Mouse (Mus musculus) urinary bladder, postnatal 14 days (tissue): Measurements from ENCODE around the gene Gm38100.

ENCODE experiments used
- DNase-seq: peaks from one replicate; pipeline ENCODE4 v3.0.0; 2021; ENCODE audit warnings: low spot score

Gene Gm38100

GRCm38 (mm10) chr1:175920029-175920428 is at the start of gene Gm38100:
TSS of gene Gm38100 (plus strand) at chr1:175920329.
- DNase-seq: no peak

DNA sequence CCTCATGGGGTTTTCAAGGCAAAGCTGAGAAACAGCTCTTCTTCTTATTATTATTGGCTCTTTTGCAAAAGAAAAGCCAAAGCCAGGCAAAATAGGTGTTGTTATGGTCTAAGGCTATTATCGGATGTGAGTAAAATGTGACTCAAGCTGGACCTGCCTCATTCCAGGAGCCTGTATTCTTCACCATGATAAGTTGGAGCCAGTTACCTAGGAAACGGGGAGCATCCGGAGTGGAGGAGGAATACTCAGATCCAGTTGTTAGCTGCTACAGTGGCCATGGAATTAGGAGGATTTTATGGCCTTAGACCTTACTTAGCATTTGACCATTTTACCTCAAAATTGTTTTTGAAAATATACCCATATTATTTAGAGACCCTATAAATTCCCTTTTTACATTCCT is 49.4 kb upstream of the Gm38100 start:
- DNase-seq: no peak

DNA sequence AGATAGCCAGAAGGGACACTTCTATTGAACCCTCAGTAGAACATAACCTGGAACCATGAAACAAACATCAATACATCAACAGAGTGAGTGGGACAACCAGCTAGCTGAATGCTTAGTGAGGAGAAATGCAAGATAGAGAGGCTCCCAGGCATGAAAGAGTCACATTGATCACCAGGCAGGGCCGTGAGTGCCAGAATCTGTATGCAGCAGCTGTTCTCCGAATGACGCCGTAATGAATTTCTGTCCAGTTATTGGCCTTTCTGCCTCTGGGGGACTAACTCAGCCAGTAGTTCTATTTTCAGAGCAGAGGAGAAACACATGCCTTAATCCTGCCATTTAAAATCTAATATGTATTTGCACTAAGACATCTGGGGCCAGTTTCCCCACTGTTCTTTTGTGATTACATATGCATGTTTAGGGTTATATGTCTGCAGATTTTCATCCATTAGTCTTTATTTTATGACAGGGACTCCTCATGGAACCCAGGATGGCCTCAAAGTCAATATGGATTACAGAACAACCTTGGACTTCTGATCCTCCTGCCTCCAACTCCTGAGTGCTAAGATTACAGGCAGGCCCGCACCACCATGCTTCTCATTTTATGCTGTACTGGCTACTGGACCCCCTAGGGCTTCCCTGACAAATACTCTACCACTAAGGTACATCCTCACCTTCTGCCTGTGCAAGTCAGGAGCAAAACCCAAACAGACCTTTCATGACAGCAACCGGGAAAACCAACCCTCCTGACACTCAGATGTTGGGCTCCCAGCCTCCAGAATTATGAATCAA is 47.9 kb upstream of the Gm38100 start:
- DNase-seq: no peak

DNA sequence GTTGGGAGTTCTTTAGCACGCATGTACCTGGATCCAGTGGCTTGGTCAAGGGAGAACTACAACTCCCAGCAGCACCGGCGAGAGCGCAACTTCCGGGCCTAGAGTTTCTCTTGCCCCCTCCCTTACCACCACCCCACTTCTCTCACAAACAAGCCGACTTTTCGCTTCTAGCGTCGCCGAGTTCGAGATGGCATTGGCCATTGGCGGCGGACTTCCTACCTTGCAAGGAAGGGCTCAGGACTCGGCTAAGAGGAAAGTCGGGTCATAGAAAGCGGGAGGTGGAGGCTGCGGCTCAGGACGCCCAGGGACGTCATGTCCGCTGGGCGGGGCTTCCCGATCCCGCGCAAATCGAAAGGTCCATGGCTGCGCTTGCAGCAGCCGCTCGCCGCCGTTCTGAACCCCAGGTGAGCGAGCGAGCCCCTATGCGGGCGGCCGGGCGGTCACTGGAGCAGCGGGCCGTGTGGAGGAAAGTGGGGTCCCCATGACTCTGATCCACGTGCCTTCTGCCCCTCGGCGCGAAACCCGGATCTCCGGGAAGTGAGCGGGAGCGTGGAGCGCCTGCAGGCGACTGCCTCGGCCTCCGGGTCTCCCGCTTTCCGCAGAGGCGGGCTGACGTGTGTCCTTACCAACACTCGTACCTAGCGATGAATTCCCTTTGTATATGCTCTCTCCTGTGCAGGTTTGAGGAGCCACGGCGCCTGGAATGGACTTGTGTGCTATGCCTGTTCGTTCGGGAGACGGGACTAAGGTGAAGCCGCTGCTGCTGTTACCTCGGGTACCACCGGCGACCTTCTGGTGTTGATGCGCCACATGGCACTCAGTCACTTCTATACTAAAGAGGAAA is 39.5 kb upstream of the Gm38100 start, which contains the start of gene Exo1:
Gene Exo1 (plus strand): TSS at position 129 of the 844 bp plus-strand sequence.
- DNase-seq: peak; percentile 86

GRCm38 (mm10) chr1:175883398-175883797 is 36.7 kb upstream of the Gm38100 start:
- DNase-seq: peak; percentile 23

- DNase-seq: no peak
Measured at GRCm38 (mm10) chr1:175893263-175893662, 26.9 kb upstream of the Gm38100 start.

DNA sequence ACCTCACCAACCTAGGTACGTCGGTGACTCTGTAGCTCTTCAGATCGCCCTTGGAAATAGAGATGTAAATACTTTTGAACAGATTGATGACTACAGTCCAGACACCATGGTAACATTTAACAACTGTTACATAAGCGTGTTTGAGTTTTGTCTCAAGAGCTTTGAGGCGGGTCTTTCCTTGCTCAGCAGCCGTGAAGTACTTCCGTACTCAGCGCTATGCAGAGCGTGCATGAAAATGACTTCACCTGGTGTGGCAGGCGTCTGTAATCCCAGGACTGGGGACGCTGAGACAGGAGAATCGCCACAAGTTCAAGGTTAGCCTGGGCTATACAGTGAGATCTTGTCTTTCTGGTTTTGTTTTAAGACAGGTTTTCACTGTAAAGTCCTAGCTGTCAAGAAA is 26.4 kb upstream of the Gm38100 start:
- DNase-seq: no peak

- DNase-seq: no peak
Measured at GRCm38 (mm10) chr1:175911207-175911606, 8.9 kb upstream of the Gm38100 start.

GRCm38 (mm10) chr1:175912038-175912437 is 8.1 kb upstream of the Gm38100 start:
- no peak for DNase-seq

- DNase-seq: no peak
Measured at GRCm38 (mm10) chr1:175913728-175914303, 6.3 kb upstream of the Gm38100 start.

GRCm38 (mm10) chr1:175921091-175921490 is 962 bp downstream of the Gm38100 start:
- no peak for DNase-seq

- peak; percentile 80 for DNase-seq
Measured at GRCm38 (mm10) chr1:175923848-175924787, 4.0 kb downstream of the Gm38100 start.

DNA sequence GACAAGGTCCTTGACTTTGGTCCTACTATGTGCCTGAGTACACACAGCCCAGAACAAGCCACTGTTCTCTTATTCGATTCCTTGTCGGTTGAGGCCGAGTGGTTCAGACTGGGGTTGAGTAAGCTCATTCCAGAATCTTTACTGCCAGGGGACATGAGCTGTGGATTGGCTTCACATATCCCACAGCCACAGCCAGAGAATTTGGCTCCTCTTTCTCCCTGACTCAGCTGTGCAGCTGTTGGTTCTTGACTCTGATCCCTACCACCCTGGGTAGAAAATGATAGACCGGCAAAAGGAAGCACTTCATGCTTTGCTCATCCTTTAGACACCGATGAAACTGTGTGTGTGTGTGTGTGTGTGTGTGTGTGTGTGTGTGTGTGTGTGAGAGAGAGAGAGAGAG is 11.3 kb downstream of the Gm38100 start:
- no peak for DNase-seq

DNA sequence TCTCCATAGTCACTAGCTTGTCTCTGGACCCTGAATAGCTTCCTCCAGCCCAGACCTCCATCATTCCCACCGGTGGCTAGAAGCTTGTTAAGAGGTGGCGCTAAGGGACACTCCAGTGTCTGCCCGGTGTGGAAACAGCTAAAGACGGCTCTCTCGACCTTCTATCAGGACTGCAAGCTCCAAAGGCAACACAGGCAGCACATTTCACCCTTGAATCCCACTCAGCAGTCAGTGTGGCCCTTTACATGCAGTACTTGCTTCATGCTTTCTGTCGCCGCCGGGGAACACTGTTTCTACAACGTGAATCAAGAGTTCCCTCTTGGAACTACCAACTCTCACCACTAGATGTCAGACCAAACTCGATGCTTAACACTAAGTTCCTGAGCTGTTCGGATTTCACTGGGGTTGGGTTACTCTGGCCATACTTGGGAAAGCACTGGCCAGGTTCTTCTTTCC is 16.2 kb downstream of the Gm38100 start:
- DNase-seq: peak; percentile 65

DNA sequence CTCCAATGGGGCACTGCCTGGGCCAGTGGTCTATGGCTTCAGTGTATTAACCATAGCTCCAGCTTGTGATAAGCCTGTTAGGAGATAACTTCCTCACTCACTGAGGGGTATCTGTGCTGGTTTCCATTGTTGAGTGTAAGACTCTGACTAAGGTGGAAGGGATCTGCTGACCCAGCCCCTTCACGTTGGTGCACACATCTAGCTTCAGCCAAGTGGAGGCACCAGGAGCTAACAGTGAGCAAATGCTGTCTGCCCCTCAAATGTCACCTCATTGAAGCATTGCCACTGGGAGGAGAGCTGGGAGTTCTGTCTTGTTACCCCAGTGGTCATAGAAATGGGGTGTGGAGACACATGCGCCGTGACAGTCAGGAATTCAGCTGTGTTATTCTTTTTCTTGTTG is 18.6 kb downstream of the Gm38100 start:
- no peak for DNase-seq

- DNase-seq: no peak
Measured at GRCm38 (mm10) chr1:175943168-175943567, 23.0 kb downstream of the Gm38100 start.

DNA sequence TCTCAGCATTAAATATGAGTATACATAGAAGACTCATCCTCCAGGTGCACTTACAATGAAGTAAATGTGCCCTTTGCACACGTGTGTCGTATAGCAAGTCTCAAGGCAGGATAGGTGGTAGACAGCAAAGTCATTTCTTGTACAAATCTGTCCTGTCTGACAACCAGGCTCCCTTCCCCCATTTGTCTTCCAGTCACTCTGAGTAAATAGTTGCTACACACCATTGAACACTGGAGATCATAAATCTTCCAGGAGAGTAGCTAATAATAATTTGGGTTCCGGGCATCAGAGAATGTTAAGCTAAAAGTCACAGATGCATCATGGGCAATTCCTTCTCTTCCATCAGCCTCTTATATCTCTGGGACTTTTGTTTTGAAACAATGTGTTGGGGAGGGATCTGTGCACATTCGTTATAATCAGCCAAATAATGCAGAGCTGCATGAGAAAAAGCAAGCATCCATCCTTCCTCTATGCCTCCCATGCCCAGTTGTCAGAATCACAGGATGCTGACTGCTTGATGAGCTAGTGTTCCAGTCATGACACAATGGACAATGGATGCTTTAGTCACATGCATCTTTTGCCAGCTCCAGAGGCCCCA is 26.7 kb downstream of the Gm38100 start:
- DNase-seq: no peak

DNA sequence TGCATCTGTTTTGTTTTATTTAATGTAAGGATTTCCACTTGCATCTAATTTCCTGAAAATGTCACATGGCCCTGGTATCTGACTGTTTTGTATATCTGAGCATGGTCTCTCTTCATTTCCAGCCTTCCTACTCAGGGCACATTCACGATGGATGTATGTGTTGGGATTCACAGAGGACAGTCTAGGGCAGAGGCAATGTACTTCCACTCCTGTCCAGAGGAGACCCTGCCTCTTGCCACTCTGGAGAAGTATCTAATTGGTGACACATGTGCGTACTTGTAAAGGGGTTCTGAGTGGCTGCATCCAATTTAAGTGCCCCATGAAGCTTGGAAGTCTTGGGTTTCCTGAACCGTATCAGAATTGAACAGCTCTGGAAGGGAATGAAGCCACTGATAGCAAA is 30.3 kb downstream of the Gm38100 start:
- no peak for DNase-seq

- no peak for DNase-seq
Measured at GRCm38 (mm10) chr1:175950851-175951250, 30.7 kb downstream of the Gm38100 start.

- no peak for DNase-seq
Measured at GRCm38 (mm10) chr1:175961786-175962185, 41.7 kb downstream of the Gm38100 start.
